Mouse (Mus musculus): ENCODE measurements around the gene Dact3. TPM values are rescaled to one million over a fixed set of nuclear protein-coding genes. Genes with fewer than 3 reads are reported as not detected.

The Dact3 gene
- total RNA-seq, 2 experiments from 2014 or later, result 0.89 to 1.6 TPM

Other genes with a start within 250 kb of the Dact3 start
- gene Ceacam15, start 199.6 kb upstream of the Dact3 start, total RNA-seq (2021), result not detected
- gene Ceacam9, start 153.4 kb upstream of the Dact3 start, total RNA-seq (2021), result not detected
- 10 to 100 TPM; 44.5 to 46.8 TPM for gene Ap2s1, start 136.9 kb upstream of the Dact3 start, total RNA-seq (2021)
- 10 to 100 TPM; 14.0 to 14.3 TPM for gene Slc1a5, start 94.0 kb upstream of the Dact3 start, total RNA-seq (2021)
- gene Strn4, start 59.4 kb upstream of the Dact3 start, total RNA-seq (2021), result 10 to 100 TPM in 1 of 2 experiments, 1 to 10 TPM in 1; 9.8 to 13.6 TPM
- 10 to 100 TPM; 51.7 to 58.0 TPM for gene Fkrp, start 58.6 kb upstream of the Dact3 start, total RNA-seq (2021)
- 1 to 10 TPM; 4.9 to 5.9 TPM for gene Prkd2, start 32.4 kb upstream of the Dact3 start, total RNA-seq (2021)
- gene Gng8, start 16.5 kb downstream of the Dact3 start, total RNA-seq (2021), result under 1 TPM; 0.37 to 0.71 TPM
- 1 to 10 TPM in 1 of 2 experiments, under 1 TPM in 1; 0.39 to 2.2 TPM for gene Ptgir, start 31.2 kb downstream of the Dact3 start, total RNA-seq (2021)
- 100 to 1,000 TPM; 334 to 349 TPM for gene Calm3, start 48.8 kb downstream of the Dact3 start, total RNA-seq (2021)
- under 1 TPM; 0.50 to 0.64 TPM for gene Pnmal2, start 69.4 kb downstream of the Dact3 start, total RNA-seq (2021)
- gene Pnmal1, start 84.4 kb downstream of the Dact3 start, total RNA-seq (2021), result not detected
- not detected for gene Gm42372, start 107.8 kb downstream of the Dact3 start, total RNA-seq (2021)
- under 1 TPM; 0.94 to 0.97 TPM for gene Ccdc8, start 117.4 kb downstream of the Dact3 start, total RNA-seq (2021)
- gene Ppp5c, start 152.6 kb downstream of the Dact3 start, total RNA-seq (2021), result 10 to 100 TPM; 62.4 to 63.0 TPM
- 1 to 10 TPM in 1 of 2 experiments, under 1 TPM in 1; 0.64 to 1.6 TPM for gene Hif3a, start 187.1 kb downstream of the Dact3 start, total RNA-seq (2021)
- under 1 TPM in 1 of 2 experiments, not detected in 1; 0.17 TPM for gene Psg16, start 198.7 kb downstream of the Dact3 start, total RNA-seq (2021)